Mouse (Mus musculus) CD4-positive, CD25-positive, alpha-beta regulatory T cell, adult 4 months (primary cell): ENCODE measurements around the gene Gm29564. TPM values are rescaled to one million over a fixed set of nuclear protein-coding genes. Genes with fewer than 3 reads are reported as not detected.
"Not testable (repeated sequence)": the region's sequence is repeated elsewhere in the genome, so short reads cannot be mapped to it uniquely, and the experiment has no call there.

Experiments
- ATAC-seq: one replicate; pipeline ENCODE4 v1.8.0; 2017
- polyA plus RNA-seq, 2 experiments: library from polyadenylated mRNA; unstranded; fragments of 100-300 nt; shearing (Covaris generic); gene quantifications; one replicate each; pipeline ENCODE4 v1.2.1; 2017

Gm29564 gene
- polyA plus RNA-seq, result not detected

- not testable (repeated sequence) for ATAC-seq
Measured at GRCm38 (mm10) chrY:78212693-78213092, at the start of gene Gm29564. TSS of gene Gm29564 (plus strand) at chrY:78212993.

Other genes with a start within 250 kb of the Gm29564 start
- not detected for gene Gm20867, start 249.8 kb upstream of the Gm29564 start, polyA plus RNA-seq